Mouse (Mus musculus) ES-Bruce4 (cell line): ENCODE measurements at regions not wholly inside any gene's neighbourhood (a gene's known extent, or its start where the extent isn't known, plus 50 kb on each side); places are given as distances from the start of the nearest gene placed in this dataset.

Source experiments
- H3K27ac ChIP-seq: 2 replicates; pipeline ENCODE4 v1.5.1; 2012; ENCODE audit warnings: low read length, inconsistent platforms; ENCODE audit not compliant: insufficient read depth
- H3K27me3 ChIP-seq: 2 replicates; pipeline ENCODE4 v1.6.1; 2012; ENCODE audit warnings: mild to moderate bottlenecking, low read length, inconsistent platforms; ENCODE audit not compliant: control insufficient read depth, poor library complexity, insufficient read depth, severe bottlenecking
- H3K36me3 ChIP-seq: 2 replicates; pipeline ENCODE4 v1.6.1; 2012; ENCODE audit warnings: inconsistent platforms, mild to moderate bottlenecking, low read length, moderate library complexity; ENCODE audit not compliant: control insufficient read depth, poor library complexity, insufficient read depth, severe bottlenecking
- H3K4me1 ChIP-seq: one replicate; pipeline ENCODE4 v1.8.1; 2011; ENCODE audit warnings: low read length; ENCODE audit not compliant: control insufficient read depth, insufficient read depth
- H3K4me3 ChIP-seq: 2 replicates; pipeline ENCODE4 v1.5.1; 2011; ENCODE audit warnings: low read depth, mild to moderate bottlenecking, low read length
- H3K9ac ChIP-seq: 2 replicates; pipeline ENCODE4 v1.6.1; 2012; ENCODE audit warnings: low read depth, mild to moderate bottlenecking, inconsistent platforms; ENCODE audit not compliant: poor library complexity, severe bottlenecking
- H3K9me3 ChIP-seq: replicated peaks from 2 replicates; pipeline ENCODE4 v1.6.1; 2012; ENCODE audit warnings: mild to moderate bottlenecking, low read length, inconsistent platforms; ENCODE audit not compliant: control insufficient read depth, poor library complexity, insufficient read depth, severe bottlenecking
- CTCF ChIP-seq: IDR thresholded peaks from one replicate; pipeline ENCODE4 v1.8.1; 2011; ENCODE audit warnings: low read depth, low read length
- EP300 ChIP-seq: IDR thresholded peaks from 2 replicates; pipeline ENCODE4 v1.6.1; 2011; ENCODE audit warnings: low read depth, low read length; ENCODE audit not compliant: insufficient read depth
- POLR2A ChIP-seq: IDR thresholded peaks from one replicate; pipeline ENCODE4 v1.8.1; 2011; ENCODE audit warnings: low read length; ENCODE audit not compliant: insufficient read depth

- H3K36me3 ChIP-seq: no peaks in the 10 kb centered on the region
- no peak overlapping the region for H3K27ac ChIP-seq
- H3K4me1 ChIP-seq: no peaks in the 10 kb centered on the region
- no peaks in the 10 kb centered on the region for H3K9me3 ChIP-seq
- no peak for TF ChIP-seq EP300
- TF ChIP-seq CTCF: peak; percentile 58
- H3K4me3 ChIP-seq: no peak overlapping the region
- no peak overlapping the region for H3K9ac ChIP-seq
- no peaks in the 10 kb centered on the region for H3K27me3 ChIP-seq
Observed at GRCm38 (mm10) chr12:110376062-110376837, 70.7 kb upstream of the Ppp2r5c start.

GRCm38 (mm10) chr12:110376838-110377150 lies 70.1 kb upstream of the Ppp2r5c start:
- Histone ChIP-seq H3K9ac (no peak overlapping the region), H3K36me3 (no peaks in the 10 kb centered on the region), H3K9me3 (no peaks in the 10 kb centered on the region), H3K27me3 (no peaks in the 10 kb centered on the region), H3K4me1 (no peaks in the 10 kb centered on the region), H3K27ac (no peak overlapping the region), H3K4me3 (no peak overlapping the region)
- TF ChIP-seq POLR2A (no peak), CTCF (no peak), EP300 (no peak)

- Histone ChIP-seq H3K9me3 (no peaks in the 10 kb centered on the region), H3K9ac (no peak overlapping the region), H3K4me1 (no peaks in the 10 kb centered on the region), H3K4me3 (no peak overlapping the region), H3K27me3 (no peaks in the 10 kb centered on the region), H3K36me3 (no peaks in the 10 kb centered on the region), H3K27ac (no peak overlapping the region)
- TF ChIP-seq EP300 (no peak), CTCF (no peak), POLR2A (no peak)
Observed at GRCm38 (mm10) chr12:110377306-110377705, 69.6 kb upstream of the Ppp2r5c start.

GRCm38 (mm10) chr12:110377734-110378133 lies 69.2 kb upstream of the Ppp2r5c start:
- H3K4me3 ChIP-seq: no peak overlapping the region
- no peaks in the 10 kb centered on the region for H3K4me1 ChIP-seq
- H3K9ac ChIP-seq: no peak overlapping the region
- H3K27ac ChIP-seq: no peak overlapping the region
- no peak for TF ChIP-seq EP300
- no peak for TF ChIP-seq POLR2A
- peak; percentile 84 for TF ChIP-seq CTCF
- H3K9me3 ChIP-seq: no peaks in the 10 kb centered on the region
- H3K36me3 ChIP-seq: no peaks in the 10 kb centered on the region
- H3K27me3 ChIP-seq: no peaks in the 10 kb centered on the region

- no peak for TF ChIP-seq CTCF
- TF ChIP-seq EP300: no peak
- H3K9me3 ChIP-seq: no peaks in the 10 kb centered on the region
- H3K9ac ChIP-seq: no peak overlapping the region
- H3K27ac ChIP-seq: no peak overlapping the region
- H3K4me3 ChIP-seq: no peak overlapping the region
- H3K27me3 ChIP-seq: no peaks in the 10 kb centered on the region
- H3K36me3 ChIP-seq: no peaks in the 10 kb centered on the region
- H3K4me1 ChIP-seq: no peaks in the 10 kb centered on the region
Observed at GRCm38 (mm10) chr12:110378302-110378701, 68.6 kb upstream of the Ppp2r5c start.

GRCm38 (mm10) chr12:110379721-110380120 lies 67.2 kb upstream of the Ppp2r5c start:
- Histone ChIP-seq H3K27ac (no peak overlapping the region), H3K9me3 (no peaks in the 10 kb centered on the region), H3K36me3 (no peaks in the 10 kb centered on the region), H3K9ac (no peak overlapping the region), H3K4me3 (no peak overlapping the region), H3K4me1 (no peaks in the 10 kb centered on the region), H3K27me3 (no peaks in the 10 kb centered on the region)
- TF ChIP-seq EP300: no peak
- no peak for TF ChIP-seq CTCF
- no peak for TF ChIP-seq POLR2A
